Mouse (Mus musculus): ENCODE data around the gene Ctu1. TPM values are rescaled to one million over a fixed set of nuclear protein-coding genes. Genes with fewer than 3 reads are reported as not detected.
A peak's percentile ranks its signal among the peaks of the same experiment; 100 is the strongest.
"Not testable (repeated sequence)": the region's sequence is repeated elsewhere in the genome, so short reads cannot be mapped to it uniquely, and the experiment has no call there.

Ctu1 gene
- polyA plus RNA-seq, 1 experiment from 2014 or later: 18.9 TPM

DNA sequence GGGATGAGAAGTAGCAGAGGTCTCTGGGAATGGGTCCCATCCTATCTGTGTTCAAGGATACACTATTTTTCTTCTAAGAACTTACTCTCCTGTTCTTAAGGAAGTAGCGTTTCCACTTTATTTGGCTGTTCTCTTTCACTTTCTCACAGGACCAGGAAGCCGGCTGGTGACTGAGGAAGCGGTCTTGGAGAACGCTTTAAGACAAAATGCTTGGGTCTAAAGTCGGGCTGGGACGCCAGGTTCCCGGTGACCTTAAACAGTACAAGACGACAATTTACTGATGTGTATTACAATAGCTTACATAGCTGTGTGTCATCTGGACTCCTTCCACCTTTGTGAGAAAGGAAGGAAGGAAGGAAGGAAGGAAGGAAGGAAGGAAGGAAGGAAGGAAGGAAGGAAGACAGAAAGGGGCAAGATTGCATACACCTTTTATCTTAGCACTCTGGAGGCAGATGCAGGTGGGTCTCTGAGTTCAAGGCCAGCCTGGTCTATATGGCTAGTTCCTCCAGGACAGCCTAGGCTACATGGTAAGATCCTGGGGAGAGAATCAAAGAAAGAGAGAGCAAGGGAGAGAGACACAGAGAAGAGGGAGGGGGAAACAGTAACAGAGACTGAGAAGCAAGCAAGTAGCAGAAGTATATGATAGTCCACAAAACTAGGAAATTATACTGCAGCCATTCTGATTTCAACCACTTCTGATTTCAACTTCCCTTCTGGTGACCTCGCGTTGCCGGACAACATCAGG, 580 bp upstream of the Ctu1 start:
- Histone ChIP-seq H3K4me1 (ENCODE audit: control insufficient read depth, insufficient read depth, low read length) (peaks cover 3% of the 10 kb centered on the region; the same call in 1 of the 2 replicates), H3K9ac (ENCODE audit: low read length) (peak overlapping the region; percentile 43; the same call in 1 of the 2 replicates), H3K4me2 (ENCODE audit: low read length) (peak overlapping the region; percentile 70), H3K9me3 (replicated peaks; ENCODE audit: control insufficient read depth, low read length) (no peaks in the 10 kb centered on the region), H3K27me3 (replicated peaks; ENCODE audit: control insufficient read depth, insufficient read depth, low read length) (no peaks in the 10 kb centered on the region), H3K4me3 (ENCODE audit: low read depth, low read length) (peak overlapping the region; percentile 73), H3K27ac (ENCODE audit: low read depth, low read length) (no peak overlapping the region), H3K36me3 (ENCODE audit: control insufficient read depth, insufficient read depth, low read length) (peaks cover 15% of the 10 kb centered on the region)
- no peak for DNase-seq (ENCODE audit: low spot score)
- peak; percentile 50 for ATAC-seq
- 68% methylated on average over 11 of the region's 11 CpGs for whole genome bisulfite sequencing

DNA sequence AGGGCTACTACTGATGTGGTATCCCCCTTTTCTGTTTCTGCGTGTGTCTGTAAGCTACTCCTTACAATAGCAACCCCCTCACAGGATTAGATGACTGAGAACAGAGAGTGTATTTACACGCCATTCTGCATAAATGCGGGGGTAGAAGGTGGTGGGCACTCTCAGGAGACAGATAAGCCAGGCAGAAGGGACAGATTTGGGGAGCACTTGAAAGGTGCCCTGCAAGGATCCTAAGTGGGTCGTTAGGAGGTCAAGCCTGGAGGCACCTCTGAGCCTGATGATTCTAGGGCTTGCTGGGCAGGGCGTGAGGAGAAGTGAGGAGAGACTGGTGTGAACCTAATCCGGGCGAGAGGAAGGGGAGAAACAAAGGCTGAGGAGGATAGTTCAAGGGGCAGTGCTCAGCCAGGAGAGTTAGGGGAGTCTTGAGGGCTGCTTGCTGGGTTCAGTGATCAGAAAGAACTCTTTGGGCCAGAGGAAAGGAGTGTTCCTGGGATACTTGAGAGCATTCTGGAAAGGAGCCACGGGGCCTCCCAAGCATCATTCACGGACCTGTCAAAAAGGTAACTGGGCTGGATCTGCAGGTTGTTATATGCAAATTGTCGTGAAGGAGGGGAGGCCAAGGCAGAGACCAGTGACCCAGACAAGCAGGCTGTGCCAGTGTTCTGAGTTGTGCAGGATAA, 905 bp downstream of the Ctu1 start:
- ATAC-seq (no peak; the same call in 1 of the 2 replicates), DNase-seq (ENCODE audit: low spot score) (no peak)
- H3K27ac ChIP-seq (ENCODE audit: low read depth, low read length): no peak overlapping the region
- H3K4me1 ChIP-seq (ENCODE audit: control insufficient read depth, insufficient read depth, low read length): peaks cover 3% of the 10 kb centered on the region; the same call in 1 of the 2 replicates
- WGBS: 13% methylated on average over 10 of the region's 10 CpGs
- peak overlapping the region; percentile 70 for H3K4me2 ChIP-seq (ENCODE audit: low read length)
- no peaks in the 10 kb centered on the region for H3K9me3 ChIP-seq (replicated peaks; ENCODE audit: control insufficient read depth, low read length)
- no peaks in the 10 kb centered on the region for H3K27me3 ChIP-seq (replicated peaks; ENCODE audit: control insufficient read depth, insufficient read depth, low read length)
- peak overlapping the region; percentile 73 for H3K4me3 ChIP-seq (ENCODE audit: low read depth, low read length)
- peaks cover 30% of the 10 kb centered on the region for H3K36me3 ChIP-seq (ENCODE audit: control insufficient read depth, insufficient read depth, low read length)
- H3K9ac ChIP-seq (ENCODE audit: low read length): peak overlapping the region; percentile 72

DNA sequence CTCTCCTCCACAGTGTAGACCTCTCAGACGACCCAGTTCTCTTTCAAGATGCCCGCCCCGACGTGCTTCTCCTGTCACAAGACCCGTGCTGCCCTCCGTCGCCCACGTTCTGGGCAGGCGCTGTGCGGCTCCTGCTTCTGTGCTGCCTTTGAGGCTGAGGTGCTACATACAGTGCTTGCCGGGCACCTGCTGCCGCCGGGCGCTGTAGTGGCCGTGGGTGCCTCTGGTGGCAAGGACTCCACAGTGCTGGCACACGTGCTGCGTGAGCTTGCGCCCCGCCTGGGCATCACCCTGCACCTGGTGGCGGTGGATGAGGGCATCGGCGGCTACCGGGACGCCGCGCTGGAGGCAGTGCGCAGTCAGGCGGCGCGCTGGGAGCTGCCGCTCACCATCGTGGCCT, 3.3 kb downstream of the Ctu1 start:
- Histone ChIP-seq H3K9ac (ENCODE audit: low read length) (no peak overlapping the region), H3K4me2 (ENCODE audit: low read length) (no peak overlapping the region), H3K27me3 (replicated peaks; ENCODE audit: control insufficient read depth, insufficient read depth, low read length) (no peaks in the 10 kb centered on the region), H3K4me3 (ENCODE audit: low read depth, low read length) (no peak overlapping the region), H3K4me1 (ENCODE audit: control insufficient read depth, insufficient read depth, low read length) (peaks cover 3% of the 10 kb centered on the region; the same call in 1 of the 2 replicates), H3K27ac (ENCODE audit: low read depth, low read length) (no peak overlapping the region), H3K36me3 (ENCODE audit: control insufficient read depth, insufficient read depth, low read length) (peaks cover 41% of the 10 kb centered on the region), H3K9me3 (replicated peaks; ENCODE audit: control insufficient read depth, low read length) (no peaks in the 10 kb centered on the region)
- ATAC-seq (no peak), DNase-seq (ENCODE audit: low spot score) (no peak)
- WGBS: 94% methylated on average over 32 of the region's 32 CpGs

DNA sequence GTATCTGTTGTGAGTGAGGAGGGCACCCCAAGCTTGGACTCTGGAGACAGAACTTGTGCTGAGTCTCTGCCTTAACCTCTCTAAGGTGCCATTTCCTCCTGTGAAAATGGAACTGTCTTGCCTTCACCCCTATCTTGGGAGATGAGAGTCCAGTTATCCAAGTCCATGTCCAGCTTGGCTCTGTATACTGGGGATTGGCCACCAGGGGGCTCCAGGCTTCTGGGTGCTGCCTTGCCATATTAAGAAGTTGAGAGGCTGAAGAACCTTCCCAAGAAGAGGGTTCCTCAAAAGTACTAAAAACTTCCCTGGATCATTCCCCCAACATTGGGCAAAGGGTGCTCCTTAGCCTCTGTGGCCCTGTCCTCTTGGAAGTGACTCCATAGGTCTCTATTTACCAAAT, 6.7 kb downstream of the Ctu1 start:
- H3K9ac ChIP-seq (ENCODE audit: low read length): no peak overlapping the region
- no peaks in the 10 kb centered on the region for H3K9me3 ChIP-seq (replicated peaks; ENCODE audit: control insufficient read depth, low read length)
- ATAC-seq (no peak), DNase-seq (ENCODE audit: low spot score) (peak; percentile 1)
- no peaks in the 10 kb centered on the region for H3K4me1 ChIP-seq (ENCODE audit: control insufficient read depth, insufficient read depth, low read length)
- no peak overlapping the region for H3K4me2 ChIP-seq (ENCODE audit: low read length)
- no peak overlapping the region for H3K4me3 ChIP-seq (ENCODE audit: low read depth, low read length)
- H3K36me3 ChIP-seq (ENCODE audit: control insufficient read depth, insufficient read depth, low read length): peaks cover 41% of the 10 kb centered on the region
- no peaks in the 10 kb centered on the region for H3K27me3 ChIP-seq (replicated peaks; ENCODE audit: control insufficient read depth, insufficient read depth, low read length)
- H3K27ac ChIP-seq (ENCODE audit: low read depth, low read length): no peak overlapping the region

DNA sequence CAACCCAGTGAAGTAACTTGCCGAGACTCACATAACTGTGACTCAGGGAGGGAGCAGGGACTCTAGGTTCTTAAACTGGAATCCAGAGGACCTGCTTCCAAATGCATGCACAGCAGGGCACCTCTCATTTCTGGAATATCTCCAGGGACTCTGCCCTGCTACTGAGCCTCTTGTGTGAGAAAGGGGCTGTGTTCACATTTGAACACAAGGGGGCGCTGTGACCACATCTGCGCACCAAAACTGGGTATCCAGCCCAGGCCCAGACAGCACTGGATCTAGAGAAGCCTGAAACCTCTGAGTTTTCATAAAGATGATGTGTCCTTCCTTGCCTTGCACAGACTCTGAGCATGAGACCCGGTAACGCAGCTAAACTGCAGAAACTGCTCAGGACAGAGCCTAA, 9.1 kb downstream of the Ctu1 start:
- Histone ChIP-seq H3K4me2 (ENCODE audit: low read length) (no peak overlapping the region), H3K36me3 (ENCODE audit: control insufficient read depth, insufficient read depth, low read length) (peaks cover 29% of the 10 kb centered on the region), H3K9me3 (replicated peaks; ENCODE audit: control insufficient read depth, low read length) (no peaks in the 10 kb centered on the region), H3K27ac (ENCODE audit: low read depth, low read length) (no peak overlapping the region), H3K27me3 (replicated peaks; ENCODE audit: control insufficient read depth, insufficient read depth, low read length) (no peaks in the 10 kb centered on the region), H3K9ac (ENCODE audit: low read length) (no peak overlapping the region), H3K4me1 (ENCODE audit: control insufficient read depth, insufficient read depth, low read length) (no peaks in the 10 kb centered on the region), H3K4me3 (ENCODE audit: low read depth, low read length) (no peak overlapping the region)
- DNase-seq (ENCODE audit: low spot score): peak; percentile 59
- 0 out of 2 replicates have a peak, but pooled peaks have one; percentile 35 for ATAC-seq
- 17% methylated on average over 5 of the region's 5 CpGs for WGBS

DNA sequence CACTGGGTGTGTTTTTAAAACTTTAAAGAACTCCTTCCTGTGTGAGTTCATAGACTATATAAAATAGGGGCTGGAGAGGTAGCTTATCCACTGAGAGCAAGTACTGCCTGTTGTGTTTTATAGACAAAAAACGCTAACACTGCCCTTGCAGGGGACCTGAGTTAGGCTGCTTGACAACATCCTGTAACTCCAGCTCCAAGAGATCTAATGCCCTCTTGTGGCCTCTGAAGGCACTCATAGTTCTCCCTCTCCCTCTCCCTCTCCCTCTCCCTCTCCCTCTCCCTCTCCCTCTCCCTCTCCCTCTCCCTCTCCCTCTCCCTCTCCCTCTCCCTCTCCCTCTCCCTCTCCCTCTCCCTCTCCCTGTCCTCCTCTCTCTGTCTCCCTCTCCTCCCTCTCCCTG, 10.7 kb downstream of the Ctu1 start:
- peak; percentile 6 for DNase-seq (ENCODE audit: low spot score)
- H3K4me2 ChIP-seq (ENCODE audit: low read length); ATAC-seq; H3K27me3 ChIP-seq (replicated peaks; ENCODE audit: control insufficient read depth, insufficient read depth, low read length); H3K4me3 ChIP-seq (ENCODE audit: low read depth, low read length); H3K9ac ChIP-seq (ENCODE audit: low read length); H3K9me3 ChIP-seq (replicated peaks; ENCODE audit: control insufficient read depth, low read length); H3K4me1 ChIP-seq (ENCODE audit: control insufficient read depth, insufficient read depth, low read length); H3K27ac ChIP-seq (ENCODE audit: low read depth, low read length): not testable (repeated sequence)
- H3K36me3 ChIP-seq (ENCODE audit: control insufficient read depth, insufficient read depth, low read length): peaks cover 13% of the 10 kb centered on the region
- WGBS: 17% methylated on average over 1 of the region's 1 CpGs

DNA sequence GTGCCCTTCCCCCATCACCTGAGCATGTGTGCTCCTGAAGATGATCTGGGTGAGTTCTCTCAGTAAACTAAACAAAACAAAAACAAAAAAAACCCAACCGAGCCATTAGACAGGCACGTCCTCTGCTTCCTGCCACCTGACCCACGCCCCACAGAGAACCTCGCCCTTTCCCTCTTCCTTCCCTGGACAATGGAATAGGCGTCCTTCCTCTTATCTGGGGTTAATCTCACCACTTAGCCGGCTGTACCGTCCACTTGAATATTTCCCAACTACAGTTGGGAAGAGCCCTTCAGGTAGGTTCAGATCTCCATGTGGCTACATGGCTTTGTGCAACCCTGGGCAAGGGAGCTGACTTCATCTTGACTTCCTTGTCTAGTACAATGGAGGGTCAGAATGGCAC, 13.3 kb downstream of the Ctu1 start:
- ATAC-seq: no peak
- no peaks in the 10 kb centered on the region for H3K9me3 ChIP-seq (replicated peaks; ENCODE audit: control insufficient read depth, low read length)
- no peak overlapping the region for H3K4me2 ChIP-seq (ENCODE audit: low read length)
- H3K36me3 ChIP-seq (ENCODE audit: control insufficient read depth, insufficient read depth, low read length): no peaks in the 10 kb centered on the region
- 83% methylated on average over 7 of the region's 7 CpGs for WGBS
- H3K27me3 ChIP-seq (replicated peaks; ENCODE audit: control insufficient read depth, insufficient read depth, low read length): no peaks in the 10 kb centered on the region
- H3K4me1 ChIP-seq (ENCODE audit: control insufficient read depth, insufficient read depth, low read length): no peaks in the 10 kb centered on the region
- H3K4me3 ChIP-seq (ENCODE audit: low read depth, low read length): no peak overlapping the region
- no peak overlapping the region for H3K9ac ChIP-seq (ENCODE audit: low read length)
- H3K27ac ChIP-seq (ENCODE audit: low read depth, low read length): no peak overlapping the region
- no peak for DNase-seq (ENCODE audit: low spot score)

DNA sequence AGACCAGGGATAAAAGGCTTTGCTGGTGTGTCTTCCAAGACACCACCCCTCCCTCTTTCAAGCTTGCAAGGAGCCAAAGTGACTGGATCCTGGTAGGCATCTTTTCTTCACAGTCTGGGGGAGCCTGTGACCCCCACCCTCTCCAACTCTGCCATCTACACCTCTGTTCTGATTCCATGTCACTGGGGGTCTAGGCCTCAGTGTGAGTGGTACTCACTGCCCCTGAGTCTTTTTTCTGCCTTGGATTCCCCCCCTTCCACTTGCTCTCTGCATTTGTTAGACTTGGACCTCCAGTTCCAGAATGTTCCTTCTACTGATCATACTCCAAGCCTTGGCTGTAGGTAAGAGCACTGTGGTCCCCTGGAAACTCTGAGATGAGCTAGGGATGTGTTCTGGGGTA, 18.3 kb downstream of the Ctu1 start, which contains the start of gene Klk14:
TSS of gene Klk14 (plus strand) at position 301 of the 400 bp plus-strand sequence.
- no peaks in the 10 kb centered on the region for H3K36me3 ChIP-seq (ENCODE audit: control insufficient read depth, insufficient read depth, low read length)
- no peaks in the 10 kb centered on the region for H3K4me1 ChIP-seq (ENCODE audit: control insufficient read depth, insufficient read depth, low read length)
- H3K9ac ChIP-seq (ENCODE audit: low read length): no peak within 1 kb of the TSS
- no peak within 1 kb of the TSS for H3K4me2 ChIP-seq (ENCODE audit: low read length)
- H3K9me3 ChIP-seq (replicated peaks; ENCODE audit: control insufficient read depth, low read length): no peaks in the 10 kb centered on the region
- ATAC-seq (no peak), DNase-seq (ENCODE audit: low spot score) (no peak)
- no peak within 1 kb of the TSS for H3K4me3 ChIP-seq (ENCODE audit: low read depth, low read length)
- no peak within 1 kb of the TSS for H3K27ac ChIP-seq (ENCODE audit: low read depth, low read length)
- H3K27me3 ChIP-seq (replicated peaks; ENCODE audit: control insufficient read depth, insufficient read depth, low read length): no peaks in the 10 kb centered on the region

DNA sequence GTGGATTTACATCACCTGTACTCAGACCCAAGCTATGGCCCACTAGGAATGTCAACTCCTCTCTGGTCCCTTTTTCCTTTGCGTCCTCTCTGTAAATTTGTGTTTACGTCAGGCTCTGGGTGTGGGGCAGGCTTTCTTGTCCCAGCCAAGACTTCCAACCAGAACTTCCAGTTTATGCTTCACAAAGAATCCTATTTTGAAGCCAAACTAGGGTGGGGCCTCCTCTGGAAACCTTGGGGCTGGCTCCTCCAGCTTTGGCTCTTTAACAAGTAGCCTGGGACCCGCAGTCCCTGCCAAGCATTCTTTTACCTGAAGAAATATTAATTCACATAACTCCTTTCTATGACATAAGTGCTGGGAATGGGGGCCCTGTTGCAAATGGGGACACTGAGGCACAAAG, 38.2 kb downstream of the Ctu1 start:
- no peak overlapping the region for H3K27ac ChIP-seq (ENCODE audit: low read depth, low read length)
- H3K4me2 ChIP-seq (ENCODE audit: low read length): no peak overlapping the region
- ATAC-seq (no peak), DNase-seq (ENCODE audit: low spot score) (no peak)
- no peak overlapping the region for H3K9ac ChIP-seq (ENCODE audit: low read length)
- H3K9me3 ChIP-seq (replicated peaks; ENCODE audit: control insufficient read depth, low read length): no peaks in the 10 kb centered on the region
- H3K27me3 ChIP-seq (replicated peaks; ENCODE audit: control insufficient read depth, insufficient read depth, low read length): no peaks in the 10 kb centered on the region
- no peak overlapping the region for H3K4me3 ChIP-seq (ENCODE audit: low read depth, low read length)
- H3K4me1 ChIP-seq (ENCODE audit: control insufficient read depth, insufficient read depth, low read length): no peaks in the 10 kb centered on the region
- 96% methylated on average over 3 of the region's 3 CpGs for WGBS
- no peaks in the 10 kb centered on the region for H3K36me3 ChIP-seq (ENCODE audit: control insufficient read depth, insufficient read depth, low read length)
